Mouse (Mus musculus) 416B (cell line): ENCODE results near the gene Cdk1.
A peak's percentile ranks its signal among the peaks of the same experiment; 100 is the strongest.

Experiments used
- DNase-seq: peaks from one replicate; pipeline ENCODE4 v3.0.0; 2011; ENCODE audit warnings: low read depth

Gene Cdk1

DNA sequence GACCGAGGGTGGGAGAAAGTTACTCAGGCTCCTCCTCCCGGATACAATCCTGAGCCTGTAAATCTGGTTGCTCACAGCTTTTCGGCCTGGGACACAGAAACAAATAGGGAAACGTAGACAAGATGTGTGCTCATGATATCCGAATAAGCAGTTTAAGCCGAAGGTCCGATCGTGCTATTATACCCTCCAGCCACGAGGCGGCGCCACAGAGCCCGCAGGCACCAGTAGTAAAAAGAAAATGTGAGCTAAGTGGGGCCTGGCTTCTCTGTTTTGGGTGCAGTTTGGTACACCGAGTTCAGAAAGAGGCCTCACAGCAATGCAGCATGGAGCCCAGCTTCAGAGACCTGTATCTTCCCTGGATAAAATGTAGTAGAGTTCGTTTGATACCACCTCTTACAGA is 46.5 kb downstream of the Cdk1 start:
- DNase-seq = peak; percentile 71

GRCm38 (mm10) chr10:69305600-69305999 is 47.1 kb downstream of the Cdk1 start:
- DNase-seq = no peak

DNA sequence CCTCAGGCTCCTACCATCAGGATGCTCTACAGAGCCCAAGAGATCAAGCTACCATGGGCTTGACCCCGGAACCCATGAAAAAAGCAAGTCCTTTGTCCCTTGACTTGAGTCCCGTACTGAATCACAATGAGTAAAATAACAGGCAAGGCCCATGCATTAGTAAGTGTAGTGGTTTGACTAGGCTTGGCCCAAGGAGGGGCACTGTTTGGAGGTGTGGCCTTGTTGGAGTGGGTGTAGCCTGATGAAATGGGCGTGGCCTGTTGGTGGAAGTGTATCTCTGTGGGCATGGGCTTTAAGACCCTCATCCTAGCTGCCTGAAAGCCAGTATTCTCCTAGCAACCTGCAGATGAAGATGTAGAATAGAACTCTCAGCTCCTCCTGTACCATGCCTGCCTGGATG is 47.9 kb downstream of the Cdk1 start:
- no peak for DNase-seq

DNA sequence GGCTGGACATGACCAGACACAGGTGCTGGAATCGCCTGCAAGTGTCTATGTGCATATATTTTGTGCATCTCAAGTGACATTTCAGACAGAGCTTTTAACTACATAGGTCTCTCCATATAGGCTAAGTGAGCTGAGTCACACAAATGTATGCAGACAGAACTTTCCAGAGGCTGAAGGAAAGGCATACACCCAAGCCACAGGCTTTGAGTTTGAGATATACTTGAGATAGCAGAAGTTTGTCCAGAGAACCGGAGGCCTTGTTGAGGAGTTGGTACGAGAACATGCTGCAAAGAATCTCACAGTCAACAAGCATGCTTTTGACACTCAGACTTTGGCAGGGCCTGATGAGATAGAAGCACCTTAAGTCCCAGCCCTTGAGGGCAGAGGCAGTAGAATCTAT is 50.1 kb downstream of the Cdk1 start:
- DNase-seq = no peak

- DNase-seq = no peak
Measured at GRCm38 (mm10) chr10:69299985-69300384, 52.8 kb downstream of the Cdk1 start.

GRCm38 (mm10) chr10:69295919-69296318 is 56.8 kb downstream of the Cdk1 start:
- no peak for DNase-seq

- DNase-seq = no peak
Measured at GRCm38 (mm10) chr10:69290736-69291135, 62.0 kb downstream of the Cdk1 start.

- DNase-seq = no peak
Measured at GRCm38 (mm10) chr10:69288720-69289119, 64.0 kb downstream of the Cdk1 start.

DNA sequence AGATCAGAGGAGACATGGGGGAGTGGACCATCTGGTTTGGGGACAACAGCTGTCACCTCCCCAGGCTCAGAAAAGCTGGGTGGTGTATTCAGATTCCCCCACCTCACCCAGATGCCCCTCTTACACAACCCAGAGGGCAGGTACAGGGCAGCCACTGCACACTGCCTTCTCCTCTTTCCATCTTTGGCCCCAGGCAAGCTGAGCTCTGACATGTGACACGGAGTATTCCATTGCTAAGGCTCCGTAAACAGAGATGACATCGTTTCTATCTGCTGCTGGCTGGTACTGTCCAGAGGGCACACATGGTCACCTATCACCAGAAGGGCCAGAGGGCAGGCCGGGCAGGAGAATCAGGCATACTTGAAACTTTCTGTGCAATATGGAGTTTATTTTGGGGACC is 64.7 kb downstream of the Cdk1 start:
- DNase-seq = no peak

- DNase-seq = no peak
Measured at GRCm38 (mm10) chr10:69286939-69287338, 65.8 kb downstream of the Cdk1 start.
